Mouse (Mus musculus): Measurements from ENCODE around the gene Nrxn3.

Nrxn3 gene

GRCm38 (mm10) chr12:89073167-89073743 is 350.6 kb downstream of the Nrxn3 start:
- no peak for DNase-seq

- peak; percentile 37 for DNase-seq
Measured at GRCm38 (mm10) chr12:89074551-89075295, 352.0 kb downstream of the Nrxn3 start.

GRCm38 (mm10) chr12:89093806-89094479 is 371.3 kb downstream of the Nrxn3 start:
- DNase-seq, result peak; percentile 59

GRCm38 (mm10) chr12:89097561-89097960 is 374.9 kb downstream of the Nrxn3 start:
- DNase-seq, result no peak

- peak; percentile 81 for DNase-seq
Measured at GRCm38 (mm10) chr12:89106029-89106733, 383.5 kb downstream of the Nrxn3 start.

- DNase-seq, result no peak
Measured at GRCm38 (mm10) chr12:89106881-89107584, 384.4 kb downstream of the Nrxn3 start.

GRCm38 (mm10) chr12:89109779-89110335 is 387.2 kb downstream of the Nrxn3 start:
- no peak for DNase-seq

- DNase-seq, result no peak
Measured at GRCm38 (mm10) chr12:89128602-89129001, 405.9 kb downstream of the Nrxn3 start.

- peak; percentile 59 for DNase-seq
Measured at GRCm38 (mm10) chr12:89129139-89129907, 406.6 kb downstream of the Nrxn3 start.

- DNase-seq, result no peak
Measured at GRCm38 (mm10) chr12:89134333-89134732, 411.7 kb downstream of the Nrxn3 start.

- DNase-seq, result no peak
Measured at GRCm38 (mm10) chr12:89134774-89135307, 412.2 kb downstream of the Nrxn3 start.

GRCm38 (mm10) chr12:89148974-89149411 is 426.3 kb downstream of the Nrxn3 start:
- DNase-seq, result no peak

GRCm38 (mm10) chr12:89149455-89149854 is 426.8 kb downstream of the Nrxn3 start:
- no peak for DNase-seq

GRCm38 (mm10) chr12:89156086-89156757 is 433.5 kb downstream of the Nrxn3 start:
- no peak for DNase-seq

- no peak for DNase-seq
Measured at GRCm38 (mm10) chr12:89159353-89159752, 436.7 kb downstream of the Nrxn3 start.

- no peak for DNase-seq
Measured at GRCm38 (mm10) chr12:89174306-89175159, 451.9 kb downstream of the Nrxn3 start.

- DNase-seq, result no peak
Measured at GRCm38 (mm10) chr12:89179970-89180666, 457.4 kb downstream of the Nrxn3 start.

GRCm38 (mm10) chr12:89181157-89181561 is 458.5 kb downstream of the Nrxn3 start:
- DNase-seq, result no peak
